Mouse (Mus musculus) cerebral cortex, adult 2 months (tissue): ENCODE results near the gene Tfap2d.

Experiments
- WGBS: fragments of 180-500 bp; shearing (Covaris S2); methylation state at CpG from one replicate; pipeline ENCODE4 v1.1.7; 2018; 5-methylcytosine and 5-hydroxymethylcytosine counted together

Gene Tfap2d

DNA sequence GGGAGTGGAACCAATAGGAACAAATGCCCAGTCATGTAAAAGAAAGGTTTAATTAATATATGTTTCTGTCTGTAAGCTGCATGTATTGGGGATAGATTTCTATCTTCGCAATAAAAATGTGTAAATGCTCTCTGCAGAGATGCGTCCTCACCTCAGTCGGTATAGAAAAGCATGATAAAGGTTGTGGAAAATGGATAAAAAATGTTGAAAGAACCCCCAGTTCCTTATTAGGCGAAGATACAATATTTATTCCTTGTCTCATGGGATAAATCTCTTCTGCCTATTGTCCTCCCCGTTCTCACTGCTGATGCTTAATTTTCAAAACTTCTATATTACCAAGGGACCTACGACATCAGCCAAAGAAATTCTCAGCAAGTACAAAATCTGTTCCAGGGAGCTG is at the start of gene Tfap2d:
TSS of gene Tfap2d (plus strand) at position 392 of the 400 bp plus-strand sequence.
- WGBS: 11% methylated on average over 6 of the region's 6 CpGs

DNA sequence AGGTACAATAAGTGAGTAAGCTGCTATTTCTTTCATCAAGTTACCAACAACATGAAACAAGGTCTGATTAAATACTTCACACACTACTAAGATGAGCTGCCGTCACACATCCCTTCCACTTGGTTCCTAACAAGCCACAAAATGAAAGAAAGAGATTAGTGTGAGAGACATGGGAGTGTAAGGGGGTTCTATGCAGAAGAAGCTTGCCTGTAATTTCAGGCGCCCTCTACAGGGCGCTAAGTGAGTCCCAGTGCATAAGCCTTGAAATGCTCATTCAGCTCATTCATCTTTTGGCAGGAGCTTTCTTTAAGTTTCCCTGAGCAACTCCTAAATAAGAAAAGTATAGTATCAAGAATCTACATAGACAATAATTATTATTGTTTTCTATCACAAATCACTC is 46.5 kb upstream of the Tfap2d start:
- 24% methylated on average over 3 of the region's 3 CpGs for WGBS

DNA sequence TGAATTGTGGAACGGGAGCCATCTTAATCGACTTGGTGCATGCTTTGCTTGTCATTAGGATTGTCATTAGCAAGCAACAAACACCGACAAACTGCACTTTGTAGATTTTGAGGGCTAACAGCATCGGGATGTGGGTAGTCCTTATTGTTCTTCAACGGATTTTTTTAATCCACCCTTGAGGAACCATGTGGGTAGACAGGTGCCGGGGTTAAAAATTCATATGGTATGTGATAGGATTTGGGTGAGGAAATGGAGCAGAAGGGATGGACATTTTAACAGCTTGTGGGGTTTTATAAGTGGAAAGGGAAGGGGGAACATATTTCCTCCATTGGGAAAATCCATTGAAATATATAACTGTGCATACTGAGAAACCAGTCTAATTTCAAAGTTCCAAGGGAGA is 46.0 kb upstream of the Tfap2d start:
- 77% methylated on average over 6 of the region's 6 CpGs for WGBS

DNA sequence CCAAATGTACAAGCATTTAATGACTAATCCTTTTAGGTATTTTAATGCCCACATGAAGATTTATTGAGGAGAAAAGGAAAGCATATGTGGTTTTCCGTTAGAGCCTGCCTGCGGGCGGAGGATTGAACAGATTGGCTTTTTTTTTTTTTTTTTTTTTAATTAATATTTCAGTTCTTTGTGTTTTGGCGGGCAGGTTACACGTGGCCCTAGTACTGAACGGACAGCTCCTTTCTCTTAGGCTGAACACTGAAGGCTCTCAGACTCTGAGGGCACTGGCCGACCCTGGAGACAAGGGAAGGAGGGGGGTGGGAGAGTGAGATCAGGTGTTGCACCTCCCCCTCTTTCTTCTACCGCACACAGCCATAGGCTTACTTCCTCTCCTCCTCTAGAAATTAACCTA is 14.7 kb upstream of the Tfap2d start:
- 32% methylated on average over 8 of the region's 8 CpGs for WGBS

DNA sequence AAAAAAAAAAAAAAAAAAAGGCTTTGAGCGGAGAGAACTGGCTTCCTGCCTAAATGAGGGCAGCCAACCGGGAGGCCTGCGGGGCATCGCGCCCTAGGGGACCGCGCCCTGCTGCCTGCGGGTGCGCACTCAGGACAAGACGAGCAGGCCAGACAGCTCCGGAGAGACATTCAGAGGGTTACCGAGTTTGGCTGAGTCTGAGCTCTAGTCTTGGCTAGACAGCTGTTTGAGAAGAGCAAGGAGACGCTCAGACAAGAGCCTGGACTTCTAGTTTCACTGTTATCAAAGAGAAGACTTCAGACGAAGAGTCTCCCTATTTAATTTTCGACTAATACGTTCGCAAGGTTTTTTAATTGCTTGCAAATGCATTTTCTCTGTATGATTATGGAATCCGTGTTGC is 5.9 kb upstream of the Tfap2d start:
- WGBS: 4% methylated on average over 18 of the region's 18 CpGs

DNA sequence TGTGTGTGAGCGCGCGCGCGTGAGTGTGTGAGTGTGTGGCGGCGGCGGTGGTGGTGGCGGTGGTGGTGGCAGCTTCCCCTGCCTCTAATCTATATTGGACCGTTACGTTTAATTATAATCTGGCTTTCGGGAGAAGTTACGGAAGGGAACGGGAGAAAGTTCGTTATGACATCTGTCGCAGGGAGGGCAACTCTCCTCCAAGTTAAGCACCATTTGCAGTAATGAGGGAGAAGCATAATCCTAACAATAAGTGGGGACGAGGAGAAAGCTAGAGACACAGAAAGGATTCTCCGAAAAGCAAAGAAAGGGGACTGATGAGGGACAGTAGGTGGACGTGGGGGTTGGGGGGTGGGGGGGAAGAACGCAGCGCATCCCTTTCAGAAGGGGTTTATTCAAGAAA is 494 bp downstream of the Tfap2d start:
- WGBS: 2% methylated on average over 21 of the region's 21 CpGs

DNA sequence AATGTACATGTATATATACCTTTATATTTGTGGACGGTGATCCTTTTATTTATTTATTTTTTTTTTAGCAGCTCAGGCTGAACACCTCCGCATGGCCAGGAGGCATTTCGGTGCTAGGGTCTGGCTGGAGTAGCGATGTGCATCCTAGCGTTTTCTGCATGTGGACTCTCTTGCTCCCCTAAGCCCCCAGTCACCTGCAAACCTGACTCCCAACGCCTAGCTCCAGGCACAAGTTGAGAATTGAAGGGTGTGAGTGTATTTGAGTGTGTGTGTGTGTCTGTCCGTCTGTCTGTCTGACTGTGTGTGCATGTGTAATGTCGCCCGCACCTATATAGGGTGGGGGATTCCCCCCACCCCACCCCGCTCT is 937 bp downstream of the Tfap2d start:
- 3% methylated on average over 10 of the region's 10 CpGs for WGBS

DNA sequence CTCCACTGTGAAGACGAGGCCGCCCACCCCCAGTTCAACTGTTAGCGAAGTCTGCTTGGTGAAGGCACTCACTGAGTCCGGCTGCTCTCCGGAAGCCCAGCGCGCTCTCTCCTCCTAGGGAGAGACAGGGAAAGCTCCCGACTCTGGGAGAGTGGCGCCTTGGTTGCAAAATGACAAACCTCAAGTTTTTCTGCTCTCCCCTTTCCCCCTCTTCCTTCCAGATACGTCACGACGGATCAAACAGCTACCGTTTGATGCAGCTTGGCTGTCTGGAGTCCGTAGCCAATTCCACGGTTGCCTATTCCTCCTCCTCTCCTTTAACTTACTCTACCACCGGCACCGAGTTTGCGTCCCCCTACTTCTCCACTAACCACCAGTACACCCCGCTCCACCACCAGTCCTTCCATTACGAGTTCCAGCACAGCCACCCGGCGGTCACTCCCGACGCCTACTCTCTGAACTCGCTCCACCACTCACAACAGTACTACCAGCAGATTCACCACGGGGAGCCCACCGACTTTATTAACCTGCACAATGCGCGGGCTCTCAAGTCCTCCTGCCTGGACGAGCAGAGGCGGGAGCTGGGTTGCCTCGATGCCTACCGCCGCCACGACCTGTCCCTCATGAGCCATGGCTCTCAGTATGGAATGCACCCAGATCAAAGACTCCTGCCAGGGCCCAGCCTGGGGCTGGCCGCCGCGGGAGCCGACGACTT is 1.5 kb downstream of the Tfap2d start:
- under 1% methylated on average over 40 of the region's 40 CpGs for WGBS

DNA sequence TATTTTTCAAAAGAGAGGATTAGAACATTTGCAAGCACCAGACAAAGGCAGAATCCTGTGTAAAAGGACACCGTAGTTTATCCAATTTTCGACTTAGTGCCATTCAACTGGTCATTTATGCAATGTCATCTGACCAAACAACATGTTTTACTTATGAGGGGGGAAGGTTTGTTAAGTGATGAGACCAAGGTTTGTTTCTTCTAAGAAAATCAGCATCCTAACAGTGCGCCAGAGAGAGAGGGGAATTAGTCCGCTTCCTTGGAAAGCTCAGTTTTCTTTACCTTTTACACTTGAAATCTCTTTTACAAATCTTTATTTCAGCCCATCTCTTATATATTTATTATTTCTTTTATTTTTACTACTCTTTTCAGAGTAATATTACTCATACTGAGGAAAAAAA is 3.6 kb downstream of the Tfap2d start:
- WGBS: 13% methylated on average over 4 of the region's 4 CpGs

DNA sequence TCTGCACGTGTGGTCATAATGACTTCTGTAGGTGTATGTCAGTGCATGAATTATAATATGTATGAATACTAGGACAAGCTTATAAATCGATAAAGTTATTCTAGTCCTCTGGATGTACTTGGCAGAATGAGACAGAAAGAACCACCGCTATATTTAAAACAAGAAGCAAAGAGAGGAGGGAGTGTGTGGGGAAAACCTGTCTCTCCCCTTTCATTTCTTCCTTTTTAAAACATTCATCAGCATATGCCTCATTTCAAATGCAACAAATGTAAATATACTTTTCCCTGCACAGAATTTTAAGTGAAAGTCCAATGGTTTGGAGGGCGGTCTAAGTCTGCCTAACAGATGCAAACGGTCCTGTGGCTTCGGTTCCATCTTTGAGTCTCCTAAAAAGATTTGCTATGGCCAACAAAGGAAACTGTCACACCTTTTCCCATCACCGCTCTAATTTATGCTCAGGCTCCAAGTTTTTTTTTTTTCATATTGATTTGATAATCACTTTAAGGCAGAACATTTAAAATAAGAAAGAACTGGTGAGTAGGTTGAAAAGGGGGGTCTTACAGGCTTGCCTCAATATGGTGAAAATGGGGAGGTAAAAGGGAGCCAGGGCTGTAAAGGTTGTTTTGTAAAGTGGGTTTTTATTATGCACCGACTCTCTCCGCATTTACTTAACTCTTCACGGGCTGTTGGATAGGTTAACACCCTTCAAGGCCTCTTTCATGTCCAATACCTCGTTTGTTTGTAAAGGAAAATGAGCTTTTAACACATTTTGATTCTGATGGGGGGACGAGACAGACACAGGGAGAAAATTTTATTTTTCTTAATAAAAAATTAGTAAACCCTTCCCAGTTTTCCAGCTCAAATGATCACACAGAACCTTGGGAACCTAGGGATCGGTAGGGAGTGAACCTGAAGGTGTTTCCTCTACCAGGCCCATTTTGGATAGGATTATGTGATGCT is 4.3 kb downstream of the Tfap2d start:
- WGBS: 5% methylated on average over 13 of the region's 13 CpGs

DNA sequence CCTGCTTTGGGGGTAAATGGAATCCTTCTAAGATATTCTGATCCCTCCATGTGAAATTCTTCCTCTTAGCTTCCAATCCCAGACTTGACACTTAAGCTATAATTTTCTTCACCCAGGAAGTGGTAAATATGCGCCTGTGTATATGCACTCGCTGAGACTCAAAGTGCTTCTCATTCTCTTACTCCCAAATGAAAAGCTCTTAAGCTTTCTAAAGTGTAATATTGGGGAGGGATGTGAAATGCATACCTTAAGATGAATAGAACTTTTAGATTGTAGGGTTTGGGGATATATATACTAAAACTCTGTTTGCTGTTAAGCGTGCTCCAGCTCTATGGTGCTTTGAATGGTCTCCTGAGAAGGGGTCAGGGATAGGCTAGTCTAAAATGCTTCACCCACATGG is 5.0 kb downstream of the Tfap2d start:
- WGBS: 7% methylated on average over 3 of the region's 3 CpGs

DNA sequence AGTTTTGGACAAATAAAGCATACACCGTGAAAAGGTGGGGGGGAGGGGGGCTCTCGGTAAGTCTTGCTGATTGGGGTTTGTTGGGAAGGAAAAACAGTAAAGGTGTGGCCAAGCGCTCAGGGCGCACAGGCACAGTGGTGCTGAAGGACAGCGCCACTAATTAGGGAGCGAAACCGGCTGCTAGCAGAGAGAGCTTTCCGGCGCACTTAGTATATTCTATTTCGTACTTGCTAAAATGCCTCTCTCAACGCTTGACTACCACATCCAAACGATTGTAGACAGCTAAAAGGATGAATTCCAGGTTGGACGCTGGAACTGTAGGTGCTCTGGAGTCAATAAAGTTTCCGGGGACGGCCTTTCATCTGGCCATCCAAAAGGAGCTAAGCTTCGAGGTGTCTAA is 6.9 kb downstream of the Tfap2d start:
- 2% methylated on average over 16 of the region's 16 CpGs for WGBS

DNA sequence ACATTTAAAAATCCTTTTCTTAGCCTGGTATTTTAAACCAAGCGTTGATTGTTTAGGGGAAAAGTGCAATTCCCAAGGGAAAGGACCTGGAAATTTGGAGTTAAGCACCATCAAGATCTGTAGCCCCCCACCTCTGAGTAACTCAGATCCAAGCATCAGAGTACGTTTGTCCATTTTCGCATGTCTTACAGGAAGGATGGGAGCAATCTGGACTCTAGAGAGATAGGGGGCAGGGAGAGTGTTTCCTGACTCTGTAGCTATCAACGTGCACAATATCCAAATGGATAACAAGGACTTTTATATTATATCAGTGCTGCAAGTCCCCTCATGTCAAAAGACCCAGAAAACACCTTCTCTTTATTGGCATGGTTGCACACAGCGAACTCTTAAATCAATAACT is 7.4 kb downstream of the Tfap2d start:
- WGBS: 5% methylated on average over 5 of the region's 5 CpGs

DNA sequence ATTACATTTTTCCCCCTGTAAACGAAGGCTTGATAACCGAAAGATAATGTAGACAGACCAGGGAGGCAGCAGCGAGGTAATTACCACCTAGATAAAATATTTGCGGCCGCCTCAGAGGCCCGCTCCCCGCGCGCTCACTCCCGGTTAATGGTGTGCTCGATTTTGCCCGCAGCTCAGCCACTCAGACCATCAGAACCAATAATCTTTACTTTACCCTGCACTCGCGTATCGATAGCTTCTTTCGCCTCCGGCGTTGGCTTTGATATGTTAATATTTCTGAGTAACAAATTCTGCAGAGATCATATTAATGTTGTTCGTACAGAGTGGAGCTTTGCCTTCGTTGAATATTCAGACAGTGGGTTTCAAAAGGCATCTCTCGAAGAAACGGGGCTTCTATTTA is 8.2 kb downstream of the Tfap2d start:
- WGBS: 4% methylated on average over 22 of the region's 22 CpGs

DNA sequence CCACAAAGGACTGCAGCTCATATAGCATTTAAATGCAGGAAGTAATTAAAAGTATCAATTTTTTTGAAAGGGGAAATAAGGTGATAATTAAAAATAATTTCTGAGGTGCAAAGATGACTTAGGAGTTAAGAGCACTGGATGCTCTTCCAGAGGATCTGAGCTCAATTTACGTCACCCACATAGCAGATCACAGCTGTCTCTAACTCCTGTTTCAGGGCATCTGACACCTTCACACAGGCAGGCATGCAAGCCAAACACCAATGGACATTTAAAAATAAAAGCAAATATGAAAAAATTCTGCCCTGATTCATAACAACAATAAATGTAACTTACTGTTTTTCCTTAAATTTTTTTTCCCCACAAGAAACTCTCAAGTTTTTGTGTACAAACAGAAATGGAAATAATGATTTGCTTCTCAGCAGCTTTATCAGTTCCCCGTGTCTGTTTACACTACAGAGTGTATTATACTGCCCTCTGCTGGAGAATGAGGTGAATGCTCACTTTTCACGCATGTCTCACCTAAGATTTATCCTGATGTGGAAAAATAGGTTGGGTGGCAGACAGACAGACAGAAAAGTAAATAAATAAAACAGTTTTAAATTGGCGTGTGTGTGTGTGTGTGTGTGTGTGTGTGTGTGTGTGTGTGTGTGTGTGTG is 76.0 kb downstream of the Tfap2d start:
- 4% methylated on average over 4 of the region's 4 CpGs for WGBS

DNA sequence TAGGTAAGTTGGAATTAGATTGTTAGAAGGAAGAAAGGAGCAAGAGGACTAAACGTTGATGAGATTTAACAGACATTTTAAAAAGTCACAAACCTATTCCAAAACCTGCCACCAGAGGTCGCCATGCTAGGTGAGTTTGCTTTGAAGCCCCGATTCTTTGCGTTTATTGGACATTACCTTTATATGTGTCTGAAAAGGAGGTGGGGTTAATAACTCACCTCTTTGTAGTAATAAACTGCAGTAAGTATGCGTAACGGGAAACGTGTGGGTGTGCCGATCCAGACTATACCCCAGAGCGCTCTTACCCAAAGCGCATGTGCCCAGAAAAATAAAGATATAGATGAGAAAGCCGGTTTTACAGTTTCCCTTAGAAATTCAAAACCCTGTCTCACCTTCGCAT is 102.8 kb downstream of the Tfap2d start:
- 3% methylated on average over 12 of the region's 12 CpGs for WGBS

DNA sequence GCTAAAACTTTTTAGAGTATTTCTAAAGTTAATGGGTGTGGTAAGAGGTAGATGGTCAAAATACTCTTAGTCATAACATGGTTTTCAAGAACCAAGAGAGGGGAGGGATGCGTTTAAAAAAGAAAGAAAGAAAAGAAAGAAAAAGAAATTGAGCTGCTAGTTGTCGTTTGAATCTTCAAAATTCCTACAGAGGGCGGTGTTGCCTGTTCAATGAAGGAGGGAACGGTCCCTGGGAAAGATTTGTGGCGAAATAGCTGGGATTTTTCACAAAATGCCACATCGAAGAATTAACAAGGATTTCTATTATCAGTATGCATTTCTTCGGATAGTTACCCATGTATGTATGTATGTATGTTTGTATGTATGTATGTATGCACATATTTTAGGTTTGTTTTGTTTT is 103.4 kb downstream of the Tfap2d start:
- 1% methylated on average over 7 of the region's 7 CpGs for WGBS

DNA sequence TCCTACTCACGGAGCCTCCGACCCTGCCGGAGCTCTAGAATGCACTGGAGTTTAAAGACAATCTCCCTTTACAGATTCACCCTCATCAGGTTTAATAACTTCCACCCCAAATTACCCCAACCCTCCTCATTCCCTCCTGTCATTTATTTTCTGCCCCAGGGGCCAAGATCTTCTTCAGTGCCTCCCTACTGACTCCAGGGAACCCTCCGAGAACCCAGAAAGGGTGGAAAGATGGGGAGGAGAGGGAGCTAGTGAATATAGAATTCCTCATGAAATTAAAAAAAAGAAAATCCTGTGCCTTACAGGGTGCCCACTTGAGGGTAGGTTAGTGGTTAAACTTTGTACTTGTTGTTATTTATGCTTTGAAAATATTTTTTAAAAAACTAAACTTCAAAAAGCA is 104.8 kb downstream of the Tfap2d start:
- 4% methylated on average over 4 of the region's 4 CpGs for WGBS

DNA sequence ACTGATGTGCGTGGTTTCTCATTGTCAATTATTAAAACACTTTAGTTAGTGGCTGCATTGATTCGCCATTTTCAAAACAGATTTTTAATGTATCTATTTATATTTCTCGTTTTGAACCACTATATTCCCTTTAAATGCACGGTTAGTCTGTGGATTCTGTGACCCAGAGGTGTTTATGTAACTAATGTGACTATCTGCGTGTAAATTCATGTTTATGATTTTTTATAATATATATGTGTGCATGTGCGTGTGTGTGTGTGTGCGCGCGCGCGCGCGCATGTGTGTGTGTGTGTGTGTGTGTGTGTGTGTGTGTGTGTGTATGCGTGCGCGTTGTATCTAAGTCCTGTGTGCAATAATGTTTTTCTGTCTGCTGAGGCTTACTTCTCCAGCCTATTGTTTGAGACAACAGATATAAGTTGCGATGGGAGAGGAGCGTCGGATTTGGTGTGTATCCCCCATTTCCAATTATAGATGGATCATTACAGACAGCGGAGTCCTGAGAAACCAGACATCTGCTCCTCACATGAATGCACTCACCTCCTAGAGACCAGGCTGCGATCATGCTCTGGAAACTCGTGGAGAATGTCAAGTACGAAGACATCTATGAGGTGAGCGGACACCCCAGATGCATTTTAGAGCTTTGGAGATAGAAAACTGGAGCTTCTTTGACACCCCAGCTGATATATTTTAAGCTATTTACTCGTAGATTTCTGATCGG is 106.0 kb downstream of the Tfap2d start, which contains the start of gene Tfap2b:
TSS of gene Tfap2b (plus strand) at position 274 of the 718 bp plus-strand sequence.
- 4% methylated on average over 26 of the region's 26 CpGs for WGBS

DNA sequence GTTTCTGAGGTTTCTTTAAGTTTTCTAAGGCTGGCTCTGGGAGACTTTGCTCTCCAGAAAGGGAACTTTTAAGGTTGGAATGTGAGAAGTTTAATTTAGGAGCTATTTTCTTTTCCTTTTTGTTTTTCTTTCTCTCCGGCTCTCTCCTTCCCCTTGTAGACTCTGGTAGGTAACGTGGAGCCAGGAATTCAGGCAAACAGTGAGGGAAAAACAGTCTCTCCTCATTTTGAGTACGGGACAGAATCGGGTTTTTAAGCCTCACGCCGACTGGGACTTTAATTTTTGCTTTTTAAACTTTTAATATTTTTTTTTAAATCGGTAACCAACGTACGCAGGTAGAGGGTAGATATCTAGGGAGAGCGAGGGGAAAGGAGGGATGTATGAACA is 106.5 kb downstream of the Tfap2d start:
- WGBS: 1% methylated on average over 10 of the region's 10 CpGs

DNA sequence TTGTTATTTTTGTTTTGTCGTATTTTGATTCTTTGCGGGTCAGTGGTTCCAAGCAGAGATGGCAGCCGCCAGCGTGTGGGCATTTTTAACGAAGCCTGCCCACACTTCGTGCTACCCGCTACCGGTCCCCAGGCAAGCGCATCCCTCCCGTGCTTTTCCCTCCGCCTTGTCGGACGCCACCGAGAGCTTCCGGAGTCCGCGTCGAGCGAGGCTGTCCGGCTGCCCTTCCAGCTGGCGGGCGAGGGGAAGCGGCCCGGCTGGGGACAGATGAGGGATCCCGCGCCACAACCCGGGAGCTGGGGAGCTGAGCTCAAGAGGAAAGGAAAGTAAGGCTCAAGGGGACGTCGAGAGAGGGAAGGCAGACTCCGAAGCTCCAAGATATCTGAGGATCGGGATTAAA is 107.0 kb downstream of the Tfap2d start:
- WGBS: under 1% methylated on average over 31 of the region's 31 CpGs
